Mouse (Mus musculus): ENCODE results near the gene Has3. TPM values are rescaled to one million over a fixed set of nuclear protein-coding genes. Genes with fewer than 3 reads are reported as not detected.
A peak's percentile ranks its signal among the peaks of the same experiment; 100 is the strongest.

Gene Has3
- polyA plus RNA-seq, 1 experiment, result 0.46 TPM

DNA sequence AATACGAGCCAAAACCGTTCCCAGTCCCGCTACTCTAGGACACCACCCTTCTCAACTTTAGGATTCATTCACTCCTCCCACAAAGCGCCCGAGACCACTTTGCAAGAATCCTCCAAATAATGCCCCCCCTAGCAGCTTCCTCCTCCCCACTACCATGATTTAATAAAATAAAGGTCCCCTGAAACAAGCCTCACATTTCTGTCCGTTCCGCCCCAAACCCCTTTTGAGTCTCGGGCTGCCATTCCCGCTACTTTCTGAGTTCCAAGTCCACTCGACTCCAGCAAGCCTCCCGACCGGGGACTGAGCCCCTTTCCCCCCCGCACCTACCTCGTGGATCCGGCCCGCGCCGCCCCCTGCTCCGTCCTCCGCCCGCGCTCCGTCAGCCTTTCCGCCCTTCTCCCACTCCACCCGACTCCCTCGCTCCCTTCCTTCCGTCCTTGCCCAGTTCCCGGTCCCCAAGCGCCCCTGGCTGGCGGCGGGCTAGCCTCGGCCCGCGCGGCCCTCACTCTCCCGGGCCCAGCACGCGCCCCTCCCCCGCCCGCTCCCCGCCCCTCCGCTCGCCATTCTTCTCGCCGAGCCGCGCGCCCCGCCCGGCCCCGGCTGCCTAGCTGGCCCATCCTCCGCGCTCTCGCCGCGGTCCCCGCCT is 22.9 kb downstream of the Has3 start:
- Histone ChIP-seq H3K4me1 (ENCODE audit: control insufficient read depth, insufficient read depth, low read length) (no peaks in the 10 kb centered on the region), H3K36me3 (ENCODE audit: control insufficient read depth, insufficient read depth, low read length, poor library complexity, severe bottlenecking) (peaks cover 43% of the 10 kb centered on the region), H3K9me3 (replicated peaks; ENCODE audit: control insufficient read depth, insufficient read depth, low read length, poor library complexity, severe bottlenecking) (peaks cover 5% of the 10 kb centered on the region; the same call in 1 of the 2 replicates), H3K27ac (ENCODE audit: insufficient read depth, low read length) (peak overlapping the region; percentile 99), H3K9ac (ENCODE audit: low read depth, poor library complexity, severe bottlenecking) (peak overlapping the region; percentile 100), H3K4me3 (ENCODE audit: low read depth, low read length) (peak overlapping the region; percentile 87), H3K27me3 (ENCODE audit: control insufficient read depth, insufficient read depth, low read length, poor library complexity, severe bottlenecking) (no peaks in the 10 kb centered on the region)
- TF ChIP-seq EP300 (IDR thresholded peaks at IDR 0.05; ENCODE audit: insufficient read depth, low read depth, low read length) (0 out of 2 replicates have a peak, but pooled peaks have one; percentile 11), POLR2A (IDR thresholded peaks at IDR 0.05; ENCODE audit: insufficient read depth, low read length) (no peak)

DNA sequence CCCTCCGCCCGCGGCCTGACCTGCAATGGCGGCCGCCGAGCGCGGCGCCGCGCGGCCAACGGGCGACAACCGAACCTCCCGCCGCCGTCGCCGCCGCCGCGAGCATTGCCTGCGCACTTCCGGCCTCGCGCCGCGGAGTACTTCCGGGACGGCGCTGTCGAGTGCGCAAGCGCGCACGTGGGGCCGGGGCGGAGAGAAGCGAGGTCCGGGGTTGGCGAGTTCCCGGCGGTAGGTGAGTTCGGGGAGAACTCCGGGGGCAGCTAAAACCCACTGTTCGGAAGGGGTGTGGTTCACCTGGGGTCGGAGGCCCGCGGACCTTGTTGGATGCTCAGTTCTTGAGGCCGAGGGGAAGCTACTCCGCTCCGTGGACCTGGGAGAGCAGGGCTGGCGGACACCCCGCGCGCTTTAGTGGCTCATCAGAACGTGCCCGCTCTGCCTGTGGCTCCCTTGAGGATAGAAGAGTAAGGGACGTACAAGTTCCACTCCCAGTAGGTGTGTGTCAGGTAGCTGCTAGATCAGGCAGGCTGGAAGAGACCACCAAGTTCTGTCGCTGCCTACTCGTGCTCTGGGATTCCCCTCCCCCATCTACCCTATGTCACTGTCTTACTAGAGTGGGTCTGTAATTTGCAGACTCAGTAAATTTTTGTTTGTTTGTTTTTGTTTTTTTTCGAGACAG is 23.6 kb downstream of the Has3 start, which contains the start of gene Utp4:
Gene Utp4, plus strand, starts transcription at position 156 of the 676 bp plus-strand sequence.
- Histone ChIP-seq H3K9me3 (replicated peaks; ENCODE audit: control insufficient read depth, insufficient read depth, low read length, poor library complexity, severe bottlenecking) (peaks cover 5% of the 10 kb centered on the region; the same call in 1 of the 2 replicates), H3K27ac (ENCODE audit: insufficient read depth, low read length) (peak within 1 kb of the TSS; percentile 99), H3K9ac (ENCODE audit: low read depth, poor library complexity, severe bottlenecking) (peak within 1 kb of the TSS; percentile 100), H3K4me3 (ENCODE audit: low read depth, low read length) (peak within 1 kb of the TSS; percentile 87), H3K4me1 (ENCODE audit: control insufficient read depth, insufficient read depth, low read length) (no peaks in the 10 kb centered on the region), H3K36me3 (ENCODE audit: control insufficient read depth, insufficient read depth, low read length, poor library complexity, severe bottlenecking) (peaks cover 50% of the 10 kb centered on the region), H3K27me3 (ENCODE audit: control insufficient read depth, insufficient read depth, low read length, poor library complexity, severe bottlenecking) (no peaks in the 10 kb centered on the region)
- TF ChIP-seq POLR2A (IDR thresholded peaks at IDR 0.05; ENCODE audit: insufficient read depth, low read length) (no peak), EP300 (IDR thresholded peaks at IDR 0.05; ENCODE audit: insufficient read depth, low read depth, low read length) (0 out of 2 replicates have a peak, but pooled peaks have one; percentile 10)

GRCm38 (mm10) chr8:106899473-106899872 is 29.4 kb downstream of the Has3 start:
- H3K4me3 ChIP-seq (ENCODE audit: low read depth, low read length), result no peak overlapping the region
- TF ChIP-seq EP300 (IDR thresholded peaks at IDR 0.05; ENCODE audit: insufficient read depth, low read depth, low read length), result no peak
- TF ChIP-seq CTCF (IDR thresholded peaks at IDR 0.05; ENCODE audit: low read depth, low read length), result no peak
- TF ChIP-seq POLR2A (IDR thresholded peaks at IDR 0.05; ENCODE audit: insufficient read depth, low read length), result no peak
- H3K36me3 ChIP-seq (ENCODE audit: control insufficient read depth, insufficient read depth, low read length, poor library complexity, severe bottlenecking), result peaks cover 99% of the 10 kb centered on the region
- H3K9ac ChIP-seq (ENCODE audit: low read depth, poor library complexity, severe bottlenecking), result no peak overlapping the region
- H3K4me1 ChIP-seq (ENCODE audit: control insufficient read depth, insufficient read depth, low read length), result no peaks in the 10 kb centered on the region
- H3K27me3 ChIP-seq (ENCODE audit: control insufficient read depth, insufficient read depth, low read length, poor library complexity, severe bottlenecking), result no peaks in the 10 kb centered on the region
- no peak overlapping the region for H3K27ac ChIP-seq (ENCODE audit: insufficient read depth, low read length)
- H3K9me3 ChIP-seq (replicated peaks; ENCODE audit: control insufficient read depth, insufficient read depth, low read length, poor library complexity, severe bottlenecking), result peaks cover 5% of the 10 kb centered on the region; the same call in 1 of the 2 replicates

DNA sequence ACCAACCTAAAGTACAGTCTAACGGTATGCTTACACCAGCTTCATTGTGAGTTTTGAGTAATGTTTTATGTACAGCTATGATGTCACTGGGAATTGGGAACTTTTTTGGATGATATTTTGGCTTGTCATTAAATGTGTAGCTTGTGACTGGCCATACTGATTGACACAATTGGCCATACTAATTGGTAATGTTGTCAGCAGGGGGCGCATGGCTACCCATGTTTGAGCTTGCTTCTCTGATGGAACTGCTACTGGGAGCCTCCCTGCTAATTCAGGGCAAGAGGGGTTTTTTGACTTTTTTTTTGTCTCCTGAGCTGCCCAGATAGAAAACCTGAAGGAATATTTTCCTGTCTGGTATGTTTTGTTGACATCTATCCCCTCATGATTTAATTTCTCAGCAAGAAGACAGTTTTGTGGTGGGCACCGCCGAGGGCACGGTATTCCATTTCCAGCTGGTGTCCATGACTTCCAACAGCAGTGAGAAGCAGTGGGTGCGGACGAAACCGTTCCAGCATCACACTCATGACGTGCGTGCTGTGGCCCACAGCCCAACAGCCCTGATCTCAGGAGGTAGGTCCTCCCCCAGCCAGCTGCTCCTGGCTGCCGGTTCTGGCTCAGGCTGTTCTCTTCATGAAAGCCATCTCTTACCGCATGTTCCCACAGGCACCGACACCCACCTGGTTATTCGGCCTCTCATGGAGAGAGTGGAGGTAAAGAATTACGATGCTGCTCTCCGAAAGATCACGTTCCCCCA is 35.9 kb downstream of the Has3 start:
- TF ChIP-seq CTCF (IDR thresholded peaks at IDR 0.05; ENCODE audit: low read depth, low read length), result peak; percentile 42
- no peak for TF ChIP-seq EP300 (IDR thresholded peaks at IDR 0.05; ENCODE audit: insufficient read depth, low read depth, low read length)
- no peak overlapping the region for H3K9ac ChIP-seq (ENCODE audit: low read depth, poor library complexity, severe bottlenecking)
- H3K4me1 ChIP-seq (ENCODE audit: control insufficient read depth, insufficient read depth, low read length), result peaks cover 3% of the 10 kb centered on the region
- H3K9me3 ChIP-seq (replicated peaks; ENCODE audit: control insufficient read depth, insufficient read depth, low read length, poor library complexity, severe bottlenecking), result no peaks in the 10 kb centered on the region
- H3K27ac ChIP-seq (ENCODE audit: insufficient read depth, low read length), result no peak overlapping the region
- H3K27me3 ChIP-seq (ENCODE audit: control insufficient read depth, insufficient read depth, low read length, poor library complexity, severe bottlenecking), result no peaks in the 10 kb centered on the region
- H3K4me3 ChIP-seq (ENCODE audit: low read depth, low read length), result no peak overlapping the region
- H3K36me3 ChIP-seq (ENCODE audit: control insufficient read depth, insufficient read depth, low read length, poor library complexity, severe bottlenecking), result peaks cover 80% of the 10 kb centered on the region

DNA sequence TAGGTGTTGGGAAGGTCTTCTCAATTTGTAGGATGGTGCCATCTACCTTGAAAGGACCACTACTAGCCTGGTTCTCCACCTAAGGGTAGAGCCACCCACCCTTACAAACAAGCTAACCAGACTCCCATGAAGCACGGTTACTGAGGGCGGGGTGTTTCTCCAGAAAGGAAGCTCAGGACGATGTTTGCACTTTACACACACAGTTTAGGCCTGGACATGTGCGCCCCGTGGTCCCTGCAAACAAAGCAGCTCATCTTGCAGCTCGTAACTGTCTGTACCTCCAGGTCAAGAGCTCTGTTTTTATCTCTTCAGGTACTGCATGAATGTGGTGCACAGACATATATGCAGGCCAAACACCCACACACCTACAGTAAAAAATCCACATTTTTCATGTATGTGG is 36.6 kb downstream of the Has3 start:
- Histone ChIP-seq H3K9ac (ENCODE audit: low read depth, poor library complexity, severe bottlenecking) (no peak overlapping the region), H3K4me3 (ENCODE audit: low read depth, low read length) (no peak overlapping the region), H3K27ac (ENCODE audit: insufficient read depth, low read length) (peak overlapping the region; percentile 79), H3K9me3 (replicated peaks; ENCODE audit: control insufficient read depth, insufficient read depth, low read length, poor library complexity, severe bottlenecking) (no peaks in the 10 kb centered on the region), H3K27me3 (ENCODE audit: control insufficient read depth, insufficient read depth, low read length, poor library complexity, severe bottlenecking) (no peaks in the 10 kb centered on the region), H3K4me1 (ENCODE audit: control insufficient read depth, insufficient read depth, low read length) (peaks cover 3% of the 10 kb centered on the region), H3K36me3 (ENCODE audit: control insufficient read depth, insufficient read depth, low read length, poor library complexity, severe bottlenecking) (peaks cover 79% of the 10 kb centered on the region)
- no peak for TF ChIP-seq EP300 (IDR thresholded peaks at IDR 0.05; ENCODE audit: insufficient read depth, low read depth, low read length)
- no peak for TF ChIP-seq CTCF (IDR thresholded peaks at IDR 0.05; ENCODE audit: low read depth, low read length)
- TF ChIP-seq POLR2A (IDR thresholded peaks at IDR 0.05; ENCODE audit: insufficient read depth, low read length), result no peak
